Mouse (Mus musculus): ENCODE data around the gene Rsph3b. TPM values are rescaled to one million over a fixed set of nuclear protein-coding genes. Genes with fewer than 3 reads are reported as not detected.

The Rsph3b gene
- total and polyA plus RNA-seq, 3 experiments: 40.9 to 49.0 (median 46.6) TPM

- no peak for DNase-seq
These were observed 82.9 kb downstream of the Rsph3b start for GRCm38 (mm10) chr17:6865580-6865979.

- no peak for DNase-seq
These were observed 83.6 kb downstream of the Rsph3b start for GRCm38 (mm10) chr17:6864869-6865268.

GRCm38 (mm10) chr17:6863521-6863920 lies 85.0 kb downstream of the Rsph3b start:
- DNase-seq: no peak

GRCm38 (mm10) chr17:6862040-6862780 lies 86.3 kb downstream of the Rsph3b start:
- DNase-seq: no peak

GRCm38 (mm10) chr17:6861181-6862039 lies 87.1 kb downstream of the Rsph3b start:
- peak; percentile 47 for DNase-seq

GRCm38 (mm10) chr17:6860491-6860897 lies 88.0 kb downstream of the Rsph3b start:
- no peak for DNase-seq

- DNase-seq: no peak
These were observed 88.4 kb downstream of the Rsph3b start for GRCm38 (mm10) chr17:6860067-6860466.

Small RNA genes lying within 50 kb of the gene (microRNA-seq; reads per million reads assigned to microRNA genes)
- gene Mir692-1: 0 reads per million in 2 experiments

Other genes starting within 250 kb of the Rsph3b start
- gene Ezr, start 165.9 kb downstream of the Rsph3b start, total RNA-seq (2021): 10 to 100 TPM; 23.2 to 27.3 TPM
- 5.6 and 6.2 TPM in 2 replicates for gene Ezr, start 165.9 kb downstream of the Rsph3b start, polyA plus RNA-seq (2012; rRNA removed)
- 10 to 100 TPM; 18.1 to 18.2 TPM for gene Tagap1, start 12.5 kb upstream of the Rsph3b start, total RNA-seq (2021)
- gene Tagap1, start 12.5 kb upstream of the Rsph3b start, polyA plus RNA-seq (2012; rRNA removed): 6.3 and 8.1 TPM in 2 replicates
- 100 to 1,000 TPM; 458 to 572 TPM for gene Rnaset2b, start 22.0 kb upstream of the Rsph3b start, total RNA-seq (2021)
- gene Rnaset2b, start 22.0 kb upstream of the Rsph3b start, polyA plus RNA-seq (2012; rRNA removed): 68.6 and 105 TPM in 2 replicates
- gene Gm49721, start 30.2 kb upstream of the Rsph3b start, total RNA-seq (2021): under 1 TPM; 0.31 to 0.63 TPM
- 4.4 and 5.8 TPM in 2 replicates for gene Gm49721, start 30.2 kb upstream of the Rsph3b start, polyA plus RNA-seq (2012; rRNA removed)
- not detected for gene Gm1604a, start 76.9 kb upstream of the Rsph3b start, total RNA-seq (2021)
- gene Gm1604a, start 76.9 kb upstream of the Rsph3b start, polyA plus RNA-seq (2012; rRNA removed): 0.28 TPM in 1 of 2 replicates, not detected in the other
- gene Rps6ka2, start 221.4 kb upstream of the Rsph3b start, total RNA-seq (2021): 10 to 100 TPM; 10.6 to 18.2 TPM
- 7.6 and 10.2 TPM in 2 replicates for gene Rps6ka2, start 221.4 kb upstream of the Rsph3b start, polyA plus RNA-seq (2012; rRNA removed)